Mouse (Mus musculus): ENCODE data around the gene Btnl2.

- TF ChIP-seq CTCF (IDR thresholded peaks at IDR 0.05; ENCODE audit: control insufficient read depth, insufficient read depth, insufficient replicate concordance, low read depth, low read length) (no peak), POLR2A (IDR thresholded peaks at IDR 0.05; ENCODE audit: control insufficient read depth, low read depth, low read length) (no peak)
These were observed 30.1 kb downstream of the Btnl2 start for GRCm38 (mm10) chr17:34384699-34385098.

All from testis, adult 2 months (tissue).